Mouse (Mus musculus): ENCODE measurements around the gene Prpf8. TPM values are rescaled to one million over a fixed set of nuclear protein-coding genes. Genes with fewer than 3 reads are reported as not detected.

Prpf8 gene
- total and polyA plus RNA-seq, 3 experiments: 49.0 to 93.2 (median 84.4) TPM

DNA sequence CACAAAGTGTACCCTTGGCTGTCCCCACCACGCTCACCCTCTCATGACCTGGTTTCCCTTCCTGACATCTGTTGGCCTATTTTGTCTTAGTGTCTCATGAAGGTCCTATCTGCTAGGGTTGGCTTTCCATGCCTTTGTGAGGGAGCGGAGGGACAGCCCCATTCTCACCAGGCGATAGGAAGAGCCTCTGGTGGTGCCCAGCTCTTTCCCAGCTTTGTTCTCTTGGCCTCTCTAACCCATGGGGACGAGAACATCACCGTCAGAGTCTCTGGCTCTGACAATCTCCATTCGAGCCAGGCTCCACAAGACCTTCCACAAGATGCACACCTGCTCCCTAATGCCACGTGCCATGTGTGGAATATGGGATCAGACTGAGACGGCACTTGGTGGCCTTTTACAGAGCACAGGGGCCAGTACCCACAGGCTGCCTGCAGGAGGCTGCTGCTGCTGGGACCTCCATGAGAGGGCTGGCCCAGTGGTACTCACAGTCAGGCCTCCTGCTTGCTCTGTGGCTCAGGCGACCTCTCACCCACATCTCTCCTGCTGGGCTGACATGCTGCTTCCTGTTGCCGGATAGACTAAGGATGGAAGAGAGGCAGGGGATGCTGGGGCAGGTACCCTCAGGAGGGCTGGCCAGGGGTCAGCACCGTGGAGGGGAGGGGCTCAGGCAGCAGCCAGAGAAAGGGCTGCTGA, 51.0 kb downstream of the Prpf8 start:
- no peaks in the 10 kb centered on the region for H3K36me3 ChIP-seq (ENCODE audit: control insufficient read depth, insufficient read depth, low read length)
- intact Hi-C loops (cut with DNase I): no loop called here
- WGBS: 45% methylated on average over 11 of the region's 11 CpGs
- no peak overlapping the region for H3K4me3 ChIP-seq
- H3K27ac ChIP-seq: peak overlapping the region; percentile 62
- H3K27me3 ChIP-seq (ENCODE audit: control insufficient read depth, insufficient read depth, low read length): no peaks in the 10 kb centered on the region
- DNase-seq: peak in 1 of 2 experiments; percentile 48
- H3K79me2 ChIP-seq (replicated peaks; ENCODE audit: control insufficient read depth, insufficient read depth, low read length): no peaks in the 10 kb centered on the region
- peaks cover 18% of the 10 kb centered on the region for H3K4me1 ChIP-seq (ENCODE audit: control insufficient read depth, insufficient read depth, low read length)
- TF ChIP-seq POLR2A (IDR thresholded peaks at IDR 0.05; ENCODE audit: insufficient read depth, low read depth, low read length) (no peak), CTCF (IDR thresholded peaks at IDR 0.05) (peak; percentile 28; the same call in 1 of the 2 replicates), EP300 (IDR thresholded peaks at IDR 0.05; ENCODE audit: insufficient read depth, low read depth, low read length) (no peak)
- H3K9ac ChIP-seq (ENCODE audit: low read depth, low read length): peak overlapping the region; percentile 9; the same call in 1 of the 2 replicates

- Histone ChIP-seq H3K79me2 (replicated peaks; ENCODE audit: control insufficient read depth, insufficient read depth, low read length) (no peaks in the 10 kb centered on the region), H3K9ac (ENCODE audit: low read depth, low read length) (no peak overlapping the region), H3K4me3 (no peak overlapping the region), H3K36me3 (ENCODE audit: control insufficient read depth, insufficient read depth, low read length) (no peaks in the 10 kb centered on the region), H3K4me1 (ENCODE audit: control insufficient read depth, insufficient read depth, low read length) (peaks cover 15% of the 10 kb centered on the region), H3K27ac (peak overlapping the region; percentile 62), H3K27me3 (ENCODE audit: control insufficient read depth, insufficient read depth, low read length) (no peaks in the 10 kb centered on the region)
- TF ChIP-seq EP300 (IDR thresholded peaks at IDR 0.05; ENCODE audit: insufficient read depth, low read depth, low read length): no peak
- TF ChIP-seq CTCF (IDR thresholded peaks at IDR 0.05): no peak
- TF ChIP-seq POLR2A (IDR thresholded peaks at IDR 0.05; ENCODE audit: insufficient read depth, low read depth, low read length): no peak
- 45% methylated on average over 9 of the region's 9 CpGs for WGBS
- DNase-seq: no peak
- intact Hi-C loops (cut with DNase I): no loop called here
Observed at GRCm38 (mm10) chr11:75538184-75538969, 51.8 kb downstream of the Prpf8 start.

GRCm38 (mm10) chr11:75538970-75539299, 52.3 kb downstream of the Prpf8 start:
- Histone ChIP-seq H3K4me1 (ENCODE audit: control insufficient read depth, insufficient read depth, low read length) (peaks cover 15% of the 10 kb centered on the region), H3K27ac (no peak overlapping the region), H3K36me3 (ENCODE audit: control insufficient read depth, insufficient read depth, low read length) (no peaks in the 10 kb centered on the region), H3K4me3 (no peak overlapping the region), H3K27me3 (ENCODE audit: control insufficient read depth, insufficient read depth, low read length) (no peaks in the 10 kb centered on the region), H3K9ac (ENCODE audit: low read depth, low read length) (no peak overlapping the region), H3K79me2 (replicated peaks; ENCODE audit: control insufficient read depth, insufficient read depth, low read length) (no peaks in the 10 kb centered on the region)
- TF ChIP-seq CTCF (IDR thresholded peaks at IDR 0.05): no peak
- TF ChIP-seq POLR2A (IDR thresholded peaks at IDR 0.05; ENCODE audit: insufficient read depth, low read depth, low read length): no peak
- no peak for TF ChIP-seq EP300 (IDR thresholded peaks at IDR 0.05; ENCODE audit: insufficient read depth, low read depth, low read length)
- intact Hi-C loops (cut with DNase I): no loop called here
- 80% methylated on average over 13 of the region's 13 CpGs for WGBS
- DNase-seq: no peak

DNA sequence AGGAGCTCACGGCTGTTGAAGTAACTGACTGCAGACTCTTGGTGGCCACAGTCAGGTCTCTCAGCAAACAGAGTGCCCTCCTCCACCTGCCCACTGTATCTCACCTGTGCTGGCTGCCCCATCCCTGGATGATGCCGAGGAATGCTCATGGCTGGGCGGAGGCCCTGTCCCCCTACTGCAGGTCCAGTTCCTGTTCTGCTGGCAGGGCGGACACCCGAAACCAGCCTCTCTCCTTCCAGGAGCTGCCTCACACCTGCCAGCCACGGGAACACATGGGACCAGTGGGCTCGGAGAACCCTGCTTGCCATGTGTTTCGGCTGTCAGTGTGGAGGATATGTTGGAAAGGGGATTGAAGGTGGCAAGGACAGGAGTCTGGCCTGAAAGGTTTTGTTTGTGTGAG, 53.6 kb downstream of the Prpf8 start:
- H3K27ac ChIP-seq: no peak overlapping the region
- peaks cover 11% of the 10 kb centered on the region for H3K4me1 ChIP-seq (ENCODE audit: control insufficient read depth, insufficient read depth, low read length)
- no peaks in the 10 kb centered on the region for H3K36me3 ChIP-seq (ENCODE audit: control insufficient read depth, insufficient read depth, low read length)
- no peak for DNase-seq
- H3K4me3 ChIP-seq: no peak overlapping the region
- intact Hi-C loops (cut with DNase I): no loop called here
- 89% methylated on average over 8 of the region's 8 CpGs for WGBS
- H3K27me3 ChIP-seq (ENCODE audit: control insufficient read depth, insufficient read depth, low read length): no peaks in the 10 kb centered on the region
- H3K9ac ChIP-seq (ENCODE audit: low read depth, low read length): no peak overlapping the region
- no peak for TF ChIP-seq CTCF (IDR thresholded peaks at IDR 0.05)
- no peak for TF ChIP-seq POLR2A (IDR thresholded peaks at IDR 0.05; ENCODE audit: insufficient read depth, low read depth, low read length)
- TF ChIP-seq EP300 (IDR thresholded peaks at IDR 0.05; ENCODE audit: insufficient read depth, low read depth, low read length): no peak
- H3K79me2 ChIP-seq (replicated peaks; ENCODE audit: control insufficient read depth, insufficient read depth, low read length): no peaks in the 10 kb centered on the region

- no peak overlapping the region for H3K4me3 ChIP-seq
- no peak overlapping the region for H3K27ac ChIP-seq
- no peaks in the 10 kb centered on the region for H3K36me3 ChIP-seq (ENCODE audit: control insufficient read depth, insufficient read depth, low read length)
- WGBS: 48% methylated on average over 19 of the region's 19 CpGs
- H3K27me3 ChIP-seq (ENCODE audit: control insufficient read depth, insufficient read depth, low read length): no peaks in the 10 kb centered on the region
- no peaks in the 10 kb centered on the region for H3K79me2 ChIP-seq (replicated peaks; ENCODE audit: control insufficient read depth, insufficient read depth, low read length)
- no peak overlapping the region for H3K9ac ChIP-seq (ENCODE audit: low read depth, low read length)
- H3K4me1 ChIP-seq (ENCODE audit: control insufficient read depth, insufficient read depth, low read length): peaks cover 10% of the 10 kb centered on the region
- intact Hi-C loops (cut with DNase I): no loop called here
- TF ChIP-seq POLR2A (IDR thresholded peaks at IDR 0.05; ENCODE audit: insufficient read depth, low read depth, low read length): no peak
- no peak for TF ChIP-seq CTCF (IDR thresholded peaks at IDR 0.05)
- TF ChIP-seq EP300 (IDR thresholded peaks at IDR 0.05; ENCODE audit: insufficient read depth, low read depth, low read length): no peak
- no peak for DNase-seq
Observed at GRCm38 (mm10) chr11:75540710-75541581, 54.3 kb downstream of the Prpf8 start.
